ENCODE assay signal across 16 mouse cellular contexts in genomic region chr3:95107898-95108297, GRCm38 (mm10). TPM values are rescaled to one million over a fixed set of nuclear protein-coding genes. Genes with fewer than 3 reads are reported as not detected.
A peak's percentile ranks its signal among the peaks of the same experiment; 100 is the strongest.
DNase-seq lines count a peak whose midpoint lies in the region; ATAC-seq and TF ChIP-seq lines count a peak whose summit lies in the region.
"Had no signal": no experiment of that assay in that cellular context is flagged by ENCODE, and none has a peak within 500 bp of the region (broad histone marks: within the 10 kb centered on the region; RNA-seq: fewer than 3 reads in every experiment).

No protein-coding gene starts in this region.

- no peak overlapping the region for H3K4me3 ChIP-seq in forebrain, embryonic 14.5 days (ENCODE audit: low read depth, low read length)
- H3K4me3 ChIP-seq in forebrain, embryonic 16.5 days (replicated peaks; ENCODE audit: low read length): no peak overlapping the region
- no peak overlapping the region for H3K4me3 ChIP-seq in liver, adult 2 months (ENCODE audit: insufficient read depth, low read depth, low read length)
- no peak overlapping the region for H3K4me3 ChIP-seq in liver, embryonic 12.5 days
- H3K4me3 ChIP-seq: midbrain, embryonic 12.5 days; neural tube, embryonic 15.5 days had no signal

- TF ChIP-seq CTCF in liver, adult 2 months (IDR thresholded peaks at IDR 0.05; ENCODE audit: low read depth, low read length): no peak
- no peak for TF ChIP-seq CTCF in brain, embryonic 14.5 days (IDR thresholded peaks at IDR 0.05; ENCODE audit: borderline replicate concordance, extremely low read depth, insufficient read depth, insufficient read length)

- no peak overlapping the region for H3K27ac ChIP-seq in forebrain, embryonic 14.5 days (ENCODE audit: low read depth, low read length)
- H3K27ac ChIP-seq in forebrain, embryonic 16.5 days (ENCODE audit: low read length): no peak overlapping the region
- H3K27ac ChIP-seq in liver, adult 2 months (replicated peaks; ENCODE audit: insufficient read depth, low read depth, low read length): no peak overlapping the region
- H3K27ac ChIP-seq in liver, embryonic 12.5 days: no peak overlapping the region
- H3K27ac ChIP-seq: limb, embryonic 13.5 days; midbrain, embryonic 12.5 days; neural tube, embryonic 15.5 days had no signal

- no peaks in the 10 kb centered on the region for H3K36me3 ChIP-seq in forebrain, embryonic 14.5 days (ENCODE audit: control insufficient read depth, insufficient read depth, low read length)
- no peaks in the 10 kb centered on the region for H3K36me3 ChIP-seq in forebrain, embryonic 16.5 days (ENCODE audit: control insufficient read depth, insufficient read depth)
- H3K36me3 ChIP-seq in liver, adult 2 months (ENCODE audit: control insufficient read depth, insufficient read depth, low read length): peaks cover 2% of the 10 kb centered on the region; the same call in 1 of the 2 replicates
- peaks cover 8% of the 10 kb centered on the region for H3K36me3 ChIP-seq in liver, embryonic 12.5 days
- H3K36me3 ChIP-seq: limb, embryonic 13.5 days; midbrain, embryonic 12.5 days; neural tube, embryonic 15.5 days had no signal

- H3K27me3 ChIP-seq in forebrain, embryonic 14.5 days (replicated peaks; ENCODE audit: control insufficient read depth, insufficient read depth, low read length): no peaks in the 10 kb centered on the region
- no peaks in the 10 kb centered on the region for H3K27me3 ChIP-seq in forebrain, embryonic 16.5 days (replicated peaks; ENCODE audit: control insufficient read depth, insufficient read depth, low read length)
- H3K27me3 ChIP-seq in liver, adult 2 months (ENCODE audit: control insufficient read depth, insufficient read depth, low read length): no peaks in the 10 kb centered on the region
- no peaks in the 10 kb centered on the region for H3K27me3 ChIP-seq in liver, embryonic 12.5 days (replicated peaks)
- H3K27me3 ChIP-seq: limb, embryonic 13.5 days; midbrain, embryonic 12.5 days; neural tube, embryonic 15.5 days had no signal

- no peak overlapping the region for H3K4me2 ChIP-seq in forebrain, embryonic 14.5 days (ENCODE audit: low read length)
- H3K4me2 ChIP-seq in forebrain, embryonic 16.5 days (ENCODE audit: low read length): no peak overlapping the region
- H3K4me2 ChIP-seq in liver, embryonic 12.5 days: no peak overlapping the region
- H3K4me2 ChIP-seq: limb, embryonic 13.5 days; midbrain, embryonic 12.5 days had no signal

- peak; percentile 23 for DNase-seq in forebrain, embryonic 14.5 days (ENCODE audit: low spot score)
- DNase-seq in liver, adult 2 months (ENCODE audit: extremely low read depth, low read depth, low spot score): peak; percentile 34
- DNase-seq in A20 (ENCODE audit: low read depth, low spot score): peak; percentile 32
- peak; percentile 24 for DNase-seq in brain, embryonic 14.5 days (ENCODE audit: low read depth)
- no peak for DNase-seq in cerebellum, adult 18-20 months
- DNase-seq: gastrocnemius, postnatal 10 days; kidney, adult 11 months had no signal

- no peak for ATAC-seq in forebrain, embryonic 14.5 days
- ATAC-seq in forebrain, embryonic 16.5 days: no peak
- ATAC-seq in liver, embryonic 12.5 days: no peak
- no peak for ATAC-seq in erythroid progenitor cell, adult 5-6 weeks (replicated peaks; ENCODE audit: low FRiP score, poor library complexity, severe bottlenecking)
- ATAC-seq: activated CD4-positive, CD25-positive, alpha-beta regulatory T cell, adult 4 months had no signal

- H3K9me3 ChIP-seq in forebrain, embryonic 14.5 days (replicated peaks; ENCODE audit: control insufficient read depth, low read length): no peaks in the 10 kb centered on the region
- no peaks in the 10 kb centered on the region for H3K9me3 ChIP-seq in forebrain, embryonic 16.5 days (ENCODE audit: control insufficient read depth, low read length)
- no peaks in the 10 kb centered on the region for H3K9me3 ChIP-seq in liver, embryonic 12.5 days (replicated peaks)
- H3K9me3 ChIP-seq: limb, embryonic 13.5 days; midbrain, embryonic 12.5 days; neural tube, embryonic 15.5 days had no signal

- peaks cover 18% of the 10 kb centered on the region for H3K4me1 ChIP-seq in forebrain, embryonic 14.5 days (ENCODE audit: control insufficient read depth, insufficient read depth, low read length)
- H3K4me1 ChIP-seq in forebrain, embryonic 16.5 days (replicated peaks; ENCODE audit: control insufficient read depth, insufficient read depth, low read length): peaks cover 20% of the 10 kb centered on the region
- peaks cover 6% of the 10 kb centered on the region; the same call in 1 of the 2 replicates for H3K4me1 ChIP-seq in liver, adult 2 months (ENCODE audit: control insufficient read depth, insufficient read depth, low read length)
- peaks cover 61% of the 10 kb centered on the region for H3K4me1 ChIP-seq in liver, embryonic 12.5 days

- peaks cover 16% of the 10 kb centered on the region; the same call in 1 of the 2 replicates for H3K79me2 ChIP-seq in liver, adult 2 months (ENCODE audit: control insufficient read depth, insufficient read depth, low read length)

- no peak for TF ChIP-seq POLR2A in liver, adult 2 months (IDR thresholded peaks at IDR 0.05; ENCODE audit: extremely low read depth, insufficient read depth, low read length)
- no peak for TF ChIP-seq POLR2A in brain, embryonic 14.5 days (IDR thresholded peaks at IDR 0.05; ENCODE audit: borderline replicate concordance, extremely low read depth, insufficient read depth, insufficient read length, poor library complexity, severe bottlenecking)

- WGBS in forebrain, embryonic 14.5 days: 66% methylated on average over 2 of the region's 2 CpGs
- WGBS in forebrain, embryonic 16.5 days: 73% methylated on average over 2 of the region's 2 CpGs
- WGBS in liver, adult 2 months: 64% methylated on average over 2 of the region's 2 CpGs
- WGBS in liver, embryonic 12.5 days (ENCODE audit: insufficient replicate concordance): 61% methylated on average over 2 of the region's 2 CpGs

- no peak overlapping the region for H3K9ac ChIP-seq in forebrain, embryonic 14.5 days (ENCODE audit: low read length)
- H3K9ac ChIP-seq in forebrain, embryonic 16.5 days (replicated peaks; ENCODE audit: low read depth, low read length): no peak overlapping the region
- no peak overlapping the region for H3K9ac ChIP-seq in liver, adult 2 months (ENCODE audit: low read depth, low read length)
- H3K9ac ChIP-seq in liver, embryonic 12.5 days: no peak overlapping the region
- H3K9ac ChIP-seq: limb, embryonic 13.5 days; midbrain, embryonic 12.5 days; neural tube, embryonic 15.5 days had no signal

RNA-seq across cellular contexts. Expression of gene Pip5k1a, which starts 1.2 kb away (rescaled TPM):
- 14.2 and 16.4 TPM in 2 replicates for polyA plus RNA-seq in forebrain, embryonic 14.5 days (2014; fragmentation: Nextera tagmentation; extraction: Ambion mirVana)
- polyA plus RNA-seq in forebrain, embryonic 16.5 days (2015; fragmentation: Nextera tagmentation; extraction: Ambion mirVana): 20.3 and 21.7 TPM in 2 replicates
- total RNA-seq in liver, adult 2 months (2014; rRNA removed): 4.5 and 5.6 TPM in 2 replicates
- 5.2 and 6.7 TPM in 2 replicates for polyA plus RNA-seq in liver, adult 2 months (2012; rRNA removed)
- 11.3 and 11.5 TPM in 2 replicates for polyA plus RNA-seq in liver, embryonic 12.5 days (2016; fragmentation: Nextera tagmentation; extraction: Ambion mirVana)
- 30.4 and 31.6 TPM in 2 replicates for polyA plus RNA-seq in brain, embryonic 14.5 days (2012; rRNA removed)
- 17.3 and 26.4 TPM in 2 replicates for total RNA-seq in erythroid progenitor cell, adult 5-6 weeks (2015; ENCODE audit: low replicate concordance)
- total RNA-seq in erythroid progenitor cell, adult 5-6 weeks (2017; ENCODE audit: low replicate concordance): 32.2 and 74.3 TPM in 2 replicates

RNA-seq across cellular contexts. Expression of gene Vps72, which starts 2.9 kb away (rescaled TPM):
- polyA plus RNA-seq in forebrain, embryonic 14.5 days (2014; fragmentation: Nextera tagmentation; extraction: Ambion mirVana): 225 and 235 TPM in 2 replicates
- 230 and 233 TPM in 2 replicates for polyA plus RNA-seq in forebrain, embryonic 16.5 days (2015; fragmentation: Nextera tagmentation; extraction: Ambion mirVana)
- 9.9 and 12.7 TPM in 2 replicates for total RNA-seq in liver, adult 2 months (2014; rRNA removed)
- polyA plus RNA-seq in liver, adult 2 months (2012; rRNA removed): 25.1 and 27.4 TPM in 2 replicates
- 53.7 and 56.2 TPM in 2 replicates for polyA plus RNA-seq in liver, embryonic 12.5 days (2016; fragmentation: Nextera tagmentation; extraction: Ambion mirVana)
- 159 and 173 TPM in 2 replicates for polyA plus RNA-seq in brain, embryonic 14.5 days (2012; rRNA removed)
- 11.5 and 13.4 TPM in 2 replicates for total RNA-seq in erythroid progenitor cell, adult 5-6 weeks (2015; ENCODE audit: low replicate concordance)
- total RNA-seq in erythroid progenitor cell, adult 5-6 weeks (2017; ENCODE audit: low replicate concordance): 38.0 and 48.7 TPM in 2 replicates

RNA-seq across cellular contexts. Expression of gene Tmod4, which starts 16.4 kb away (rescaled TPM):
- polyA plus RNA-seq in forebrain, embryonic 14.5 days (2014; fragmentation: Nextera tagmentation; extraction: Ambion mirVana): 0.55 and 0.83 TPM in 2 replicates
- polyA plus RNA-seq in forebrain, embryonic 16.5 days (2015; fragmentation: Nextera tagmentation; extraction: Ambion mirVana): 0.65 and 0.91 TPM in 2 replicates
- 0.65 TPM in 1 of 2 replicates, not detected in the other for total RNA-seq in liver, adult 2 months (2014; rRNA removed)
- polyA plus RNA-seq in liver, adult 2 months (2012; rRNA removed): 0.25 TPM in 1 of 2 replicates, not detected in the other
- polyA plus RNA-seq in liver, embryonic 12.5 days (2016; fragmentation: Nextera tagmentation; extraction: Ambion mirVana): 0.19 and 0.51 TPM in 2 replicates
- 1.5 and 2.1 TPM in 2 replicates for polyA plus RNA-seq in brain, embryonic 14.5 days (2012; rRNA removed)
- not detected in 2 replicates for total RNA-seq in erythroid progenitor cell, adult 5-6 weeks (2015; ENCODE audit: low replicate concordance)
- total RNA-seq in erythroid progenitor cell, adult 5-6 weeks (2017; ENCODE audit: low replicate concordance): not detected in 2 replicates
- total RNA-seq: common myeloid progenitor, adult 5-6 weeks had no signal
- polyA plus RNA-seq: erythroblast, embryonic 14.5 days had no signal

RNA-seq across cellular contexts. Expression of gene Scnm1, which starts 25.9 kb away (rescaled TPM):
- 99.6 and 107 TPM in 2 replicates for polyA plus RNA-seq in forebrain, embryonic 14.5 days (2014; fragmentation: Nextera tagmentation; extraction: Ambion mirVana)
- 90.1 and 93.1 TPM in 2 replicates for polyA plus RNA-seq in forebrain, embryonic 16.5 days (2015; fragmentation: Nextera tagmentation; extraction: Ambion mirVana)
- 12.6 and 13.3 TPM in 2 replicates for total RNA-seq in liver, adult 2 months (2014; rRNA removed)
- 15.2 and 17.7 TPM in 2 replicates for polyA plus RNA-seq in liver, adult 2 months (2012; rRNA removed)
- polyA plus RNA-seq in liver, embryonic 12.5 days (2016; fragmentation: Nextera tagmentation; extraction: Ambion mirVana): 38.2 and 39.7 TPM in 2 replicates
- 101 and 136 TPM in 2 replicates for polyA plus RNA-seq in brain, embryonic 14.5 days (2012; rRNA removed)
- total RNA-seq in erythroid progenitor cell, adult 5-6 weeks (2015; ENCODE audit: low replicate concordance): 35.0 and 41.1 TPM in 2 replicates
- total RNA-seq in erythroid progenitor cell, adult 5-6 weeks (2017; ENCODE audit: low replicate concordance): 34.9 and 43.6 TPM in 2 replicates

RNA-seq across cellular contexts. Expression of gene Lysmd1, which starts 26.0 kb away (rescaled TPM):
- 31.4 and 31.8 TPM in 2 replicates for polyA plus RNA-seq in forebrain, embryonic 14.5 days (2014; fragmentation: Nextera tagmentation; extraction: Ambion mirVana)
- 41.9 and 46.6 TPM in 2 replicates for polyA plus RNA-seq in forebrain, embryonic 16.5 days (2015; fragmentation: Nextera tagmentation; extraction: Ambion mirVana)
- 7.0 and 7.9 TPM in 2 replicates for total RNA-seq in liver, adult 2 months (2014; rRNA removed)
- 6.1 and 6.5 TPM in 2 replicates for polyA plus RNA-seq in liver, adult 2 months (2012; rRNA removed)
- polyA plus RNA-seq in liver, embryonic 12.5 days (2016; fragmentation: Nextera tagmentation; extraction: Ambion mirVana): 7.9 and 8.6 TPM in 2 replicates
- polyA plus RNA-seq in brain, embryonic 14.5 days (2012; rRNA removed): 23.7 and 27.4 TPM in 2 replicates
- total RNA-seq in erythroid progenitor cell, adult 5-6 weeks (2015; ENCODE audit: low replicate concordance): 4.6 and 8.3 TPM in 2 replicates
- total RNA-seq in erythroid progenitor cell, adult 5-6 weeks (2017; ENCODE audit: low replicate concordance): 7.0 and 8.1 TPM in 2 replicates

Comparison
In these comparisons a context has a peak if more than half of its experiments do, and no peak if none do; other contexts are left out.
1. DNase-seq: peak in forebrain, embryonic 14.5 days (single experiment), liver, adult 2 months (single experiment), A20 (single experiment) and brain, embryonic 14.5 days (single experiment); none in cerebellum, adult 18-20 months (0 of 2).